Mouse (Mus musculus) embryonic fibroblast, embryonic 13.5 days (primary cell): ENCODE measurements around the gene Ccdc78.

Experiments
- CTCF ChIP-seq: IDR thresholded peaks from 2 replicates; pipeline ENCODE4 v1.5.1; 2011; ENCODE audit warnings: mild to moderate bottlenecking, control low read depth, low read length, moderate library complexity, borderline replicate concordance; ENCODE audit not compliant: insufficient read depth
- POLR2A ChIP-seq: IDR thresholded peaks from 2 replicates; pipeline ENCODE4 v1.6.1; 2011; ENCODE audit warnings: low read depth, mild to moderate bottlenecking, control low read depth, low read length, moderate library complexity

GRCm38 (mm10) chr17:25810890-25811289 is 24.5 kb downstream of the Ccdc78 start:
- TF ChIP-seq POLR2A (no peak), CTCF (no peak)
